Mouse (Mus musculus) heart, embryonic 11.5 days (tissue): ENCODE results near the gene Capza2. TPM values are rescaled to one million over a fixed set of nuclear protein-coding genes. Genes with fewer than 3 reads are reported as not detected.

Experiments used
- ATAC-seq: fragments of 200-750 bp; cut with Nextera tagmentation; replicated peaks from 2 replicates; pipeline ENCODE4 v1.8.0; 2017; ENCODE audit warnings: moderate library complexity; ENCODE audit not compliant: insufficient number of reproducible peaks, low FRiP score, low TSS enrichment
- H3K27ac ChIP-seq: fragments of 300-500 bp; sonication (generic); 2 replicates; pipeline ENCODE4 v1.5.1; 2014; ENCODE audit warnings: mild to moderate bottlenecking, low read depth, low read length
- H3K27me3 ChIP-seq: fragments of 300-500 bp; sonication (generic); 2 replicates; pipeline ENCODE4 v1.6.1; 2014; ENCODE audit warnings: mild to moderate bottlenecking, low read length, mixed read lengths; ENCODE audit not compliant: control insufficient read depth, insufficient read depth
- H3K36me3 ChIP-seq: fragments of 300-500 bp; sonication (generic); 2 replicates; pipeline ENCODE4 v1.6.1; 2014; ENCODE audit warnings: mild to moderate bottlenecking, low read length, moderate library complexity, mixed read lengths; ENCODE audit not compliant: control insufficient read depth, insufficient read depth
- H3K4me1 ChIP-seq: fragments of 300-500 bp; sonication (generic); 2 replicates; pipeline ENCODE4 v1.6.1; 2014; ENCODE audit warnings: low read length; ENCODE audit not compliant: control insufficient read depth, insufficient read depth
- H3K4me2 ChIP-seq: fragments of 300-500 bp; sonication (generic); 2 replicates; pipeline ENCODE4 v1.6.1; 2014; ENCODE audit warnings: mild to moderate bottlenecking, moderate library complexity
- H3K4me3 ChIP-seq: fragments of 300-500 bp; sonication (generic); 2 replicates; pipeline ENCODE4 v1.5.1; 2014; ENCODE audit warnings: low read depth, low read length
- H3K9ac ChIP-seq: fragments of 300-500 bp; sonication (generic); 2 replicates; pipeline ENCODE4 v1.6.1; 2014; ENCODE audit warnings: mild to moderate bottlenecking, low read depth, low read length, moderate library complexity
- H3K9me3 ChIP-seq: fragments of 300-500 bp; sonication (generic); replicated peaks from 2 replicates; pipeline ENCODE4 v1.6.1; 2016; ENCODE audit warnings: low read length; ENCODE audit not compliant: control insufficient read depth
- WGBS: fragments of 180-500 bp; shearing (Covaris S2); extraction: QIAGEN DNeasy Blood & Tissue Kit; methylation state at CpG from one replicate; pipeline ENCODE4 v1.1.7; 2014; ENCODE audit not compliant: insufficient replicate concordance; 5-methylcytosine and 5-hydroxymethylcytosine counted together
- polyA plus RNA-seq: library from polyadenylated mRNA; unstranded; fragments of >200 nt; fragmentation: Nextera tagmentation; extraction: Ambion mirVana; gene quantifications from 2 replicates; pipeline ENCODE4 v1.2.1, GENCODE M21; 2014

The Capza2 gene
- polyA plus RNA-seq, 1 experiment from 2014 or later = 212 TPM

- H3K27me3 ChIP-seq = no peaks in the 10 kb centered on the region
- H3K36me3 ChIP-seq = peaks cover 17% of the 10 kb centered on the region
- no peak overlapping the region for H3K27ac ChIP-seq
- no peak overlapping the region for H3K4me3 ChIP-seq
- no peaks in the 10 kb centered on the region for H3K9me3 ChIP-seq
- no peak overlapping the region for H3K9ac ChIP-seq
- WGBS = 85% methylated on average over 7 of the region's 7 CpGs
- H3K4me2 ChIP-seq = no peak overlapping the region
- no peak for ATAC-seq
- H3K4me1 ChIP-seq = 0 out of 2 replicates have a peak, but pooled peaks cover 2% of the 10 kb centered on the region
These were observed 29.3 kb downstream of the Capza2 start for GRCm38 (mm10) chr6:17665348-17665747.

GRCm38 (mm10) chr6:17666024-17666423 lies 30.0 kb downstream of the Capza2 start:
- H3K9ac ChIP-seq = no peak overlapping the region
- H3K27me3 ChIP-seq = no peaks in the 10 kb centered on the region
- 0 out of 2 replicates have a peak, but pooled peaks cover 2% of the 10 kb centered on the region for H3K4me1 ChIP-seq
- H3K27ac ChIP-seq = no peak overlapping the region
- ATAC-seq = no peak
- H3K4me3 ChIP-seq = no peak overlapping the region
- H3K4me2 ChIP-seq = no peak overlapping the region
- peaks cover 17% of the 10 kb centered on the region for H3K36me3 ChIP-seq
- H3K9me3 ChIP-seq = no peaks in the 10 kb centered on the region

DNA sequence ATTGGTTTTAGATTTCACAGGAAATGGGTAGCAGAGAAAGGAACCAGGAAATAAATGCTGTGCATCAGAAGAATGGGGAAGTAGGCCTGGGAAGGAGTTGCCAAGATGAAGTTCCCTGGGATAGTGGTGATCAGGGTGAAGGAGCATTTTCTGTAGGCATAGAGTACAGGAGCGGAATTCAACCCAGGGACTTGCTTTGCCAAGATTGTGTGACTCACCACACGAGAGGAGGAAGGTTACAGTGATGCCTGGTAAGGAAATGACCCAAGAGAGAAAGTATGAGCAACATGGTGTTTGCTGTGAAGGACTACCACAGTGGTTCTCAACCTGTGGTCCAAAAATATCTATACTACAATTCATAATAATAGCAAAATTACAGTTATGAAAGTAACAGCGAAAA lies 31.8 kb downstream of the Capza2 start:
- no peak overlapping the region for H3K4me3 ChIP-seq
- WGBS = 85% methylated on average over 3 of the region's 3 CpGs
- no peak overlapping the region for H3K4me2 ChIP-seq
- H3K27me3 ChIP-seq = no peaks in the 10 kb centered on the region
- H3K9ac ChIP-seq = no peak overlapping the region
- H3K4me1 ChIP-seq = 0 out of 2 replicates have a peak, but pooled peaks cover 2% of the 10 kb centered on the region
- no peak overlapping the region for H3K27ac ChIP-seq
- H3K9me3 ChIP-seq = no peaks in the 10 kb centered on the region
- peaks cover 12% of the 10 kb centered on the region; the same call in 1 of the 2 replicates for H3K36me3 ChIP-seq
- ATAC-seq = no peak

DNA sequence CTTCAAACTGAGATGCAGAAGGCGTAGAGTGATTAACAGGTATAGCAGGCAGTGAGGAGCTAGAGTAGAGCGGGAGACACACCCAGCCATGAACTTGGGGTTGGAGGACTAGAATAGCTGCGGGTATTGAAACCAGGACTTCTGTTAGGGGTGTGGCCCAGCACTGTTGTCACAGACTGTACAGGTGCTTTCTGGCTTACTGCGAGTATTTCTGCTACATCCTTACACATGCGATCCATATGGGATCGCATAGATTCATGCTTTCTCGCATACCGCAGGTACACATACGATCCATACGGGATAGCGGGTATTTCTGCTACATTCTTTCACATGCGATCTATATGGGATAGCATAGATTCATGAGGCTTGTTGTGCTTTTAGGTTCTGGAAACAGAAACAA lies 32.3 kb downstream of the Capza2 start:
- no peak overlapping the region for H3K4me3 ChIP-seq
- peaks cover 10% of the 10 kb centered on the region; the same call in 1 of the 2 replicates for H3K36me3 ChIP-seq
- 0 out of 2 replicates have a peak, but pooled peaks cover 2% of the 10 kb centered on the region for H3K4me1 ChIP-seq
- 96% methylated on average over 12 of the region's 12 CpGs for WGBS
- ATAC-seq = no peak
- H3K4me2 ChIP-seq = no peak overlapping the region
- H3K9me3 ChIP-seq = no peaks in the 10 kb centered on the region
- H3K9ac ChIP-seq = no peak overlapping the region
- H3K27ac ChIP-seq = no peak overlapping the region
- no peaks in the 10 kb centered on the region for H3K27me3 ChIP-seq

GRCm38 (mm10) chr6:17669826-17670225 lies 33.8 kb downstream of the Capza2 start:
- no peak for ATAC-seq
- 78% methylated on average over 2 of the region's 2 CpGs for WGBS
- H3K27ac ChIP-seq = no peak overlapping the region
- 0 out of 2 replicates have a peak, but pooled peaks cover 2% of the 10 kb centered on the region for H3K4me1 ChIP-seq
- no peak overlapping the region for H3K4me2 ChIP-seq
- H3K4me3 ChIP-seq = no peak overlapping the region
- H3K27me3 ChIP-seq = no peaks in the 10 kb centered on the region
- peaks cover 8% of the 10 kb centered on the region; the same call in 1 of the 2 replicates for H3K36me3 ChIP-seq
- no peak overlapping the region for H3K9ac ChIP-seq
- H3K9me3 ChIP-seq = no peaks in the 10 kb centered on the region

GRCm38 (mm10) chr6:17675019-17675756 lies 39.2 kb downstream of the Capza2 start:
- no peak overlapping the region for H3K9ac ChIP-seq
- WGBS = 29% methylated on average over 12 of the region's 12 CpGs
- H3K36me3 ChIP-seq = no peaks in the 10 kb centered on the region
- no peaks in the 10 kb centered on the region for H3K4me1 ChIP-seq
- no peaks in the 10 kb centered on the region for H3K27me3 ChIP-seq
- H3K9me3 ChIP-seq = no peaks in the 10 kb centered on the region
- no peak overlapping the region for H3K4me3 ChIP-seq
- no peak overlapping the region for H3K4me2 ChIP-seq
- peak; percentile 26; the same call in 1 of the 2 replicates for ATAC-seq
- H3K27ac ChIP-seq = no peak overlapping the region

- H3K9ac ChIP-seq = no peak overlapping the region
- WGBS = 74% methylated on average over 2 of the region's 2 CpGs
These were observed 41.0 kb downstream of the Capza2 start for GRCm38 (mm10) chr6:17677008-17677407.

DNA sequence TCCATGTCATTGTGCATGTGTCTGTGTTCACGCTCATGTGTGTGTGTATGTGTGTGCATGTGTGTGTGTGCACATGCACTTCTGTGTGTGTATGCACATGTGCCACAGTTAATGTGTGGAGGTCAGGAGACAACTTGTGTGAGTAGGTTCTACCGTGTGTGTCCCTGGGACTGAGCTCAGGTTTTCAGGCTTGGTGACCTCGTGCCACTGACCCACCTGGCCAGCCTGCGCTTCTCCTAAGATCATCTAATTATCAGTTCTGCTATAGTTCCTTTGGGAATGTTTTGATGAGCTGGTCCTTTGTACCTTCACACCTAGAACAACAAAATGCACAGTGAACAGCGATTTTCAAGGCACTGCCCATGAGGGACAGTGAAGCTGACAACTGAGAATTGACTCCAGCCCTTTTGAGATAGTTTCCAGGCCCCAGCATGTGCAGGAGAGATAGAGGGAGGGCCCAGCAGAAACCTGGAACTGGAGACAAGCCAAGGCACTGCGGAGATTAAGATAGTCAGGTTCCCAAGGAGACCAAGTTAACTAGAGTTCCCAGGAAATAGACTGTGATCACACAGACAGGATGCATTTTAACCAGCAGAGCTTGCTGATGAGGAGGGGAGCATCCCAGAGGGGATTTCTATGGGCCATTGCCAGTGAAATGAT lies 44.4 kb downstream of the Capza2 start:
- H3K9me3 ChIP-seq = no peaks in the 10 kb centered on the region
- H3K9ac ChIP-seq = no peak overlapping the region
- no peak overlapping the region for H3K27ac ChIP-seq
- 67% methylated on average over 6 of the region's 6 CpGs for WGBS
- no peaks in the 10 kb centered on the region for H3K4me1 ChIP-seq
- H3K36me3 ChIP-seq = no peaks in the 10 kb centered on the region
- H3K4me3 ChIP-seq = no peak overlapping the region
- H3K4me2 ChIP-seq = no peak overlapping the region
- no peaks in the 10 kb centered on the region for H3K27me3 ChIP-seq
- no peak for ATAC-seq

More at GRCm38 (mm10) chr6:17677008-17677407, 41.0 kb downstream of the Capza2 start:
- Histone ChIP-seq H3K4me2 (no peak overlapping the region), H3K4me3 (no peak overlapping the region), H3K36me3 (no peaks in the 10 kb centered on the region), H3K27me3 (no peaks in the 10 kb centered on the region), H3K27ac (no peak overlapping the region), H3K9me3 (no peaks in the 10 kb centered on the region), H3K4me1 (no peaks in the 10 kb centered on the region)
- no peak for ATAC-seq
